Mouse (Mus musculus) ES-E14 (cell line): Measurements from ENCODE around the gene Aunip.

Experiments used
- CHD2 ChIP-seq: IDR thresholded peaks from 2 replicates; pipeline ENCODE4 v1.6.1; 2014; ENCODE audit warnings: mild to moderate bottlenecking, low read depth, low read length, inconsistent platforms
- HCFC1 ChIP-seq: IDR thresholded peaks from 2 replicates; pipeline ENCODE4 v1.6.1; 2012; ENCODE audit warnings: low read length, inconsistent platforms, borderline replicate concordance; ENCODE audit not compliant: insufficient read depth
- ZC3H11A ChIP-seq: IDR thresholded peaks from 2 replicates; pipeline ENCODE4 v1.6.1; 2012; ENCODE audit warnings: low read depth, mild to moderate bottlenecking, inconsistent platforms, low read length, borderline replicate concordance

DNA sequence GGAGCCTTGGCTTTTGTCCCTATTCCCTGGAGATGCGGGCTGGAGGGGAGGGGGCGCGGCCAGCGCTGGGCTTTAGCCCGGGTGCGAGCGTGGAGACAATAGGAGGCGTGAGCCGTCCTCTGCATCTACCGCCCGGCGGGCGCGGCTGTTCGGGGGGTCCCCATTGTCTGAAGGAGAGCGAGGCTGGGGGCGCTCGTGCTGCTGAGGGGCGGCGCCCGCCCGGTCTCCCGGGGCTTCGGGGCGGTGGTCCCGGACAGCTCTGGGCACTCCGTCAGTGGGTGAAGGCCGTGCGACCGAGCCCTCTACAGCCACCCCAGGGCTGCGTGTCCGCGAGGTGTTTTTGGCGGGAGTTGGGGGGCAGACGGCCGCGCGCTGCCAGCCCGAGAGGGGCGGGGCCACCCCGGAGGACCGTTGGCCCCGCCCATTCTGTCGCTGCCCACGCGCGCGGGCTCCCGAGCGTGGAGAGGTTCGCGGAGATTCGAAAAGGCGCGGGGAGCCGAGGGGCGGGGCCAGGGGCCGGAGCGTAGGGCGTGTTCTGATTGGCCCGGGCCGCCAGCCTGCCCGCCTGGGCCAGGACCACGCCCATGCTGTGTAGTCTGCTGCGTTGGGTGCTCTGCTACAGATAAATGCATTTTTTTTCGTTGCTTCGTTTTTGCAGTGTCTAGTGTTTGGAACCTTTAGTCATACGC, 42.1 kb upstream of the Aunip start:
- TF ChIP-seq CHD2 (no peak), ZC3H11A (no peak), HCFC1 (no peak)
